Mouse (Mus musculus): Measurements from ENCODE around the gene Rpl13a. TPM values are rescaled to one million over a fixed set of nuclear protein-coding genes. Genes with fewer than 3 reads are reported as not detected.
"Not testable (repeated sequence)": the region's sequence is repeated elsewhere in the genome, so short reads cannot be mapped to it uniquely, and the experiment has no call there.

The Rpl13a gene
- 582 and 606 TPM in 2 replicates for polyA plus RNA-seq (2015; fragmentation: Nextera tagmentation; extraction: Ambion mirVana)

GRCm38 (mm10) chr7:45128624-45129246 lies at the start of gene Rpl13a:
Gene Rpl13a (minus strand): TSS chr7:45128761.
- WGBS, result under 1% methylated on average over 48 of the region's 48 CpGs

GRCm38 (mm10) chr7:45176356-45176755 lies 47.8 kb upstream of the Rpl13a start:
- peaks cover 19% of the 10 kb centered on the region for H3K4me1 ChIP-seq
- peaks cover 80% of the 10 kb centered on the region for H3K27me3 ChIP-seq (replicated peaks)
- H3K36me3 ChIP-seq (replicated peaks), result no peaks in the 10 kb centered on the region
- no peak overlapping the region for H3K27ac ChIP-seq
- peak overlapping the region; percentile 18 for H3K4me3 ChIP-seq
- H3K4me2 ChIP-seq, result peak overlapping the region; percentile 35
- H3K9me3 ChIP-seq, result no peaks in the 10 kb centered on the region
- WGBS, result 4% methylated on average over 28 of the region's 31 CpGs
- no peak for ATAC-seq (replicated peaks)
- H3K9ac ChIP-seq, result 0 out of 2 replicates have a peak overlapping the region, but pooled peaks have one; percentile 4

More at GRCm38 (mm10) chr7:45128624-45129246, at the start of gene Rpl13a:
- ATAC-seq (replicated peaks), result peak; percentile 94
- Histone ChIP-seq H3K27me3 (replicated peaks) (no peaks in the 10 kb centered on the region), H3K9ac (peak within 1 kb of the TSS; percentile 92), H3K27ac (peak within 1 kb of the TSS; percentile 93), H3K4me3 (peak within 1 kb of the TSS; percentile 66), H3K9me3 (no peaks in the 10 kb centered on the region), H3K4me1 (peaks cover 39% of the 10 kb centered on the region), H3K4me2 (peak within 1 kb of the TSS; percentile 83), H3K36me3 (replicated peaks) (peaks cover 23% of the 10 kb centered on the region)

GRCm38 (mm10) chr7:45175929-45176328 lies 47.4 kb upstream of the Rpl13a start:
- no peak for ATAC-seq (replicated peaks)
- Histone ChIP-seq H3K27ac (no peak overlapping the region), H3K4me1 (peaks cover 15% of the 10 kb centered on the region), H3K27me3 (replicated peaks) (peaks cover 76% of the 10 kb centered on the region), H3K36me3 (replicated peaks) (no peaks in the 10 kb centered on the region), H3K9me3 (no peaks in the 10 kb centered on the region), H3K4me2 (peak overlapping the region; percentile 35), H3K9ac (0 out of 2 replicates have a peak overlapping the region, but pooled peaks have one; percentile 4), H3K4me3 (peak overlapping the region; percentile 18)
- 2% methylated on average over 23 of the region's 23 CpGs for WGBS

- H3K36me3 ChIP-seq (replicated peaks), result no peaks in the 10 kb centered on the region
- no peak overlapping the region for H3K4me2 ChIP-seq
- H3K4me1 ChIP-seq, result peaks cover 14% of the 10 kb centered on the region
- H3K27me3 ChIP-seq (replicated peaks), result peaks cover 71% of the 10 kb centered on the region
- H3K9ac ChIP-seq, result no peak overlapping the region
- no peak for ATAC-seq (replicated peaks)
- H3K9me3 ChIP-seq, result no peaks in the 10 kb centered on the region
- no peak overlapping the region for H3K4me3 ChIP-seq
- WGBS, result 4% methylated on average over 13 of the region's 13 CpGs
- H3K27ac ChIP-seq, result no peak overlapping the region
Observed at GRCm38 (mm10) chr7:45175398-45175797, 46.8 kb upstream of the Rpl13a start.

GRCm38 (mm10) chr7:45174567-45175280 lies 46.2 kb upstream of the Rpl13a start:
- H3K27me3 ChIP-seq (replicated peaks), result peaks cover 71% of the 10 kb centered on the region
- no peak overlapping the region for H3K27ac ChIP-seq
- no peak overlapping the region for H3K9ac ChIP-seq
- no peak overlapping the region for H3K4me3 ChIP-seq
- H3K36me3 ChIP-seq (replicated peaks), result no peaks in the 10 kb centered on the region
- H3K4me2 ChIP-seq, result no peak overlapping the region
- ATAC-seq (replicated peaks), result no peak
- H3K9me3 ChIP-seq, result no peaks in the 10 kb centered on the region
- H3K4me1 ChIP-seq, result peaks cover 14% of the 10 kb centered on the region
- WGBS, result 2% methylated on average over 29 of the region's 29 CpGs

GRCm38 (mm10) chr7:45173772-45174171 lies 45.2 kb upstream of the Rpl13a start:
- Histone ChIP-seq H3K4me1 (peaks cover 16% of the 10 kb centered on the region), H3K27me3 (replicated peaks) (peaks cover 71% of the 10 kb centered on the region)
- 50% methylated on average over 1 of the region's 1 CpGs for WGBS
- H3K9me3 ChIP-seq; H3K9ac ChIP-seq; H3K27ac ChIP-seq; ATAC-seq (replicated peaks); H3K4me3 ChIP-seq; H3K36me3 ChIP-seq (replicated peaks); H3K4me2 ChIP-seq: not testable (repeated sequence)

- no peak overlapping the region for H3K9ac ChIP-seq
- no peak overlapping the region for H3K27ac ChIP-seq
- no peak overlapping the region for H3K4me3 ChIP-seq
- WGBS, result 57% methylated on average over 7 of the region's 7 CpGs
- H3K36me3 ChIP-seq (replicated peaks), result no peaks in the 10 kb centered on the region
- H3K27me3 ChIP-seq (replicated peaks), result peaks cover 71% of the 10 kb centered on the region
- H3K4me1 ChIP-seq, result peaks cover 24% of the 10 kb centered on the region
- no peak overlapping the region for H3K4me2 ChIP-seq
- no peak for ATAC-seq (replicated peaks)
- H3K9me3 ChIP-seq, result no peaks in the 10 kb centered on the region
Observed at GRCm38 (mm10) chr7:45172974-45173373, 44.4 kb upstream of the Rpl13a start.

GRCm38 (mm10) chr7:45169495-45169894 lies 40.9 kb upstream of the Rpl13a start:
- H3K27ac ChIP-seq, result no peak overlapping the region
- WGBS, result 93% methylated on average over 3 of the region's 3 CpGs
- H3K4me1 ChIP-seq, result peaks cover 15% of the 10 kb centered on the region
- no peaks in the 10 kb centered on the region for H3K36me3 ChIP-seq (replicated peaks)
- peaks cover 70% of the 10 kb centered on the region for H3K27me3 ChIP-seq (replicated peaks)
- no peaks in the 10 kb centered on the region for H3K9me3 ChIP-seq
- ATAC-seq (replicated peaks), result no peak
- H3K9ac ChIP-seq, result no peak overlapping the region
- no peak overlapping the region for H3K4me3 ChIP-seq
- no peak overlapping the region for H3K4me2 ChIP-seq

GRCm38 (mm10) chr7:45168656-45169055 lies 40.1 kb upstream of the Rpl13a start:
- H3K9ac ChIP-seq, result no peak overlapping the region
- no peak overlapping the region for H3K27ac ChIP-seq
- no peaks in the 10 kb centered on the region for H3K36me3 ChIP-seq (replicated peaks)
- peak overlapping the region; percentile 8; the same call in 1 of the 2 replicates for H3K4me3 ChIP-seq
- peaks cover 70% of the 10 kb centered on the region for H3K27me3 ChIP-seq (replicated peaks)
- ATAC-seq (replicated peaks), result no peak
- H3K9me3 ChIP-seq, result no peaks in the 10 kb centered on the region
- WGBS, result 4% methylated on average over 24 of the region's 24 CpGs
- peaks cover 21% of the 10 kb centered on the region for H3K4me1 ChIP-seq
- peak overlapping the region; percentile 37 for H3K4me2 ChIP-seq

- Histone ChIP-seq H3K4me3 (peak overlapping the region; percentile 2; the same call in 1 of the 2 replicates), H3K4me1 (peaks cover 23% of the 10 kb centered on the region), H3K27ac (no peak overlapping the region), H3K27me3 (replicated peaks) (peaks cover 78% of the 10 kb centered on the region), H3K4me2 (peak overlapping the region; percentile 26), H3K36me3 (replicated peaks) (no peaks in the 10 kb centered on the region), H3K9ac (no peak overlapping the region), H3K9me3 (no peaks in the 10 kb centered on the region)
- ATAC-seq (replicated peaks), result no peak
- WGBS, result 2% methylated on average over 19 of the region's 19 CpGs
Observed at GRCm38 (mm10) chr7:45167761-45168445, 39.3 kb upstream of the Rpl13a start.

GRCm38 (mm10) chr7:45166950-45167401 lies 38.4 kb upstream of the Rpl13a start:
- Histone ChIP-seq H3K9ac (no peak overlapping the region), H3K4me1 (peaks cover 30% of the 10 kb centered on the region), H3K27ac (no peak overlapping the region), H3K9me3 (no peaks in the 10 kb centered on the region), H3K27me3 (replicated peaks) (peaks cover 78% of the 10 kb centered on the region), H3K4me3 (no peak overlapping the region), H3K4me2 (no peak overlapping the region), H3K36me3 (replicated peaks) (no peaks in the 10 kb centered on the region)
- 17% methylated on average over 10 of the region's 10 CpGs for WGBS
- no peak for ATAC-seq (replicated peaks)

- Histone ChIP-seq H3K36me3 (replicated peaks) (no peaks in the 10 kb centered on the region; the same call in 1 of the 2 replicates), H3K4me3 (no peak overlapping the region), H3K27me3 (replicated peaks) (peaks cover 74% of the 10 kb centered on the region), H3K27ac (no peak overlapping the region), H3K9ac (no peak overlapping the region), H3K9me3 (no peaks in the 10 kb centered on the region), H3K4me1 (peaks cover 31% of the 10 kb centered on the region), H3K4me2 (no peak overlapping the region)
- WGBS, result 40% methylated on average over 11 of the region's 11 CpGs
- ATAC-seq (replicated peaks), result no peak
Observed at GRCm38 (mm10) chr7:45165701-45166100, 37.1 kb upstream of the Rpl13a start.

Data from midbrain, embryonic 15.5 days (tissue).